Mouse (Mus musculus): Measurements from ENCODE around the gene Gnpat. TPM values are rescaled to one million over a fixed set of nuclear protein-coding genes. Genes with fewer than 3 reads are reported as not detected.

The Gnpat gene
- total and polyA plus RNA-seq, 3 experiments: 74.3 to 637 (median 117) TPM

GRCm38 (mm10) chr8:124923971-124924652 is 61.3 kb downstream of the Gnpat start:
- Histone ChIP-seq H3K4me1 (ENCODE audit: control insufficient read depth in 1 of 2, insufficient read depth in 2 of 2, low read length in 2 of 2) (peaks cover 6 to 19% of the 10 kb centered on the region in 2 experiments), H3K36me3 (ENCODE audit: control insufficient read depth in 1 of 2, insufficient read depth in 2 of 2, low read length in 2 of 2) (peaks cover 6 to 17% of the 10 kb centered on the region in 2 experiments), H3K9me3 (replicated peaks; ENCODE audit: insufficient read depth, low read length) (no peaks in the 10 kb centered on the region)

GRCm38 (mm10) chr8:124925544-124926266 is 62.9 kb downstream of the Gnpat start:
- no peak overlapping the region for H3K9ac ChIP-seq (ENCODE audit: control insufficient read depth, low read depth, low read length, poor library complexity, severe bottlenecking)
- peaks cover 6 to 19% of the 10 kb centered on the region in 2 experiments for H3K4me1 ChIP-seq (ENCODE audit: control insufficient read depth in 1 of 2, insufficient read depth in 2 of 2, low read length in 2 of 2)
- no peaks in the 10 kb centered on the region for H3K9me3 ChIP-seq (replicated peaks; ENCODE audit: insufficient read depth, low read length)
- peaks cover 6 to 17% of the 10 kb centered on the region in 2 experiments for H3K36me3 ChIP-seq (ENCODE audit: control insufficient read depth in 1 of 2, insufficient read depth in 2 of 2, low read length in 2 of 2)
- DNase-seq (ENCODE audit: low read depth, low spot score): no peak
- TF ChIP-seq ELF1 (IDR thresholded peaks at IDR 0.05; ENCODE audit: low read depth, low read length) (no peak), CHD1 (IDR thresholded peaks at IDR 0.05; ENCODE audit: low read depth, low read length) (no peak), GATA1 (IDR thresholded peaks at IDR 0.05; ENCODE audit: low read depth, low read length) (no peak), KAT2A (conservative IDR thresholded peaks at IDR 0.05; ENCODE audit: low read depth, low read length) (no peak), USF1 (IDR thresholded peaks at IDR 0.05; ENCODE audit: low read depth, low read length) (no peak), JUND (IDR thresholded peaks at IDR 0.05; ENCODE audit: low read depth, low read length) (no peak), E2F4 (IDR thresholded peaks at IDR 0.05; ENCODE audit: borderline replicate concordance, low read depth, low read length) (no peak), MAX (IDR thresholded peaks at IDR 0.05; ENCODE audit: low read length) (no peak), POLR2AphosphoS2 (IDR thresholded peaks at IDR 0.05; ENCODE audit: low read length) (no peak), RCOR1 (IDR thresholded peaks at IDR 0.05; ENCODE audit: low read depth, low read length) (no peak), ETS1 (IDR thresholded peaks at IDR 0.05; ENCODE audit: low read depth, low read length) (no peak), TAL1 (IDR thresholded peaks at IDR 0.05; ENCODE audit: low read length) (no peak), CTCF (IDR thresholded peaks at IDR 0.05 in 2 of 3, conservative IDR thresholded peaks at IDR 0.05 in 1 of 3; ENCODE audit: control insufficient read depth in 1 of 3, insufficient read depth in 1 of 3, low read depth in 2 of 3, low read length in 3 of 3, poor library complexity in 1 of 3, severe bottlenecking in 1 of 3) (no peak)
- no peak overlapping the region for H3K4me3 ChIP-seq (ENCODE audit: control insufficient read depth in 1 of 2, insufficient read depth in 1 of 2, low read depth in 2 of 2, low read length in 2 of 2)
- H3K79me2 ChIP-seq (ENCODE audit: control insufficient read depth, insufficient read depth, low read length, poor library complexity): peaks cover 20% of the 10 kb centered on the region; the same call in 1 of the 2 replicates
- H3K27ac ChIP-seq (ENCODE audit: control insufficient read depth, low read depth, low read length): no peak overlapping the region
- no peaks in the 10 kb centered on the region for H3K27me3 ChIP-seq (ENCODE audit: control insufficient read depth in 1 of 2, insufficient read depth in 2 of 2, low read length in 2 of 2)

More at GRCm38 (mm10) chr8:124923971-124924652, 61.3 kb downstream of the Gnpat start:
- TF ChIP-seq MEF2A (IDR thresholded peaks at IDR 0.05; ENCODE audit: extremely low read depth, insufficient replicate concordance, low read depth, low read length, poor library complexity, severe bottlenecking) (no peak), ETS1 (IDR thresholded peaks at IDR 0.05; ENCODE audit: low read depth, low read length) (no peak), USF1 (IDR thresholded peaks at IDR 0.05; ENCODE audit: low read depth, low read length) (no peak), RCOR1 (IDR thresholded peaks at IDR 0.05; ENCODE audit: low read depth, low read length) (no peak), SMC3 (IDR thresholded peaks at IDR 0.05; ENCODE audit: low read depth, low read length) (no peak), GABPA (IDR thresholded peaks at IDR 0.05; ENCODE audit: low read depth, low read length) (no peak), KAT2A (conservative IDR thresholded peaks at IDR 0.05; ENCODE audit: low read depth, low read length) (no peak), ZC3H11A (IDR thresholded peaks at IDR 0.05; ENCODE audit: low read depth, low read length) (no peak), MAX (IDR thresholded peaks at IDR 0.05; ENCODE audit: low read length) (no peak), NELFE (IDR thresholded peaks at IDR 0.05; ENCODE audit: low read depth, low read length) (no peak), MXI1 (IDR thresholded peaks at IDR 0.05; ENCODE audit: low read depth, low read length) (no peak), ZNF384 (IDR thresholded peaks at IDR 0.05; ENCODE audit: low read depth, low read length) (no peak), MYB (IDR thresholded peaks at IDR 0.05; ENCODE audit: low read depth, low read length) (no peak), POLR2AphosphoS2 (IDR thresholded peaks at IDR 0.05; ENCODE audit: low read length) (no peak), JUND (IDR thresholded peaks at IDR 0.05; ENCODE audit: low read depth, low read length) (no peak), CHD1 (IDR thresholded peaks at IDR 0.05; ENCODE audit: low read depth, low read length) (no peak)
- no peak overlapping the region for H3K4me3 ChIP-seq (ENCODE audit: control insufficient read depth in 1 of 2, insufficient read depth in 1 of 2, low read depth in 2 of 2, low read length in 2 of 2)
- H3K9ac ChIP-seq (ENCODE audit: control insufficient read depth, low read depth, low read length, poor library complexity, severe bottlenecking): no peak overlapping the region
- no peak for DNase-seq (ENCODE audit: low read depth, low spot score)
- H3K27ac ChIP-seq (ENCODE audit: control insufficient read depth, low read depth, low read length): no peak overlapping the region
- H3K27me3 ChIP-seq (ENCODE audit: control insufficient read depth in 1 of 2, insufficient read depth in 2 of 2, low read length in 2 of 2): no peaks in the 10 kb centered on the region
- H3K79me2 ChIP-seq (ENCODE audit: control insufficient read depth, insufficient read depth, low read length, poor library complexity): peaks cover 24% of the 10 kb centered on the region; the same call in 1 of the 2 replicates

All from MEL (cell line).